Mouse (Mus musculus) CH12.LX (cell line): ENCODE data around the gene Pik3r6.

ENCODE experiments used
- CTCF ChIP-seq, 2 experiments: IDR thresholded peaks in 1 of 2; conservative IDR thresholded peaks in 1 of 2; 2 replicates each; pipeline ENCODE4 v1.5.1; 2011 to 2012; ENCODE audit warnings: low read depth in 2 of 2, low read length in 2 of 2, improper control_type of control experiment in 1 of 2, inconsistent platforms in 1 of 2, mild to moderate bottlenecking in 1 of 2, moderate library complexity in 1 of 2
- E2F4 ChIP-seq: IDR thresholded peaks from 2 replicates; pipeline ENCODE4 v1.6.1; 2011; ENCODE audit warnings: low read depth, low read length, improper control_type of control experiment; ENCODE audit not compliant: insufficient replicate concordance
- JUND ChIP-seq: conservative IDR thresholded peaks from 2 replicates; pipeline ENCODE4 v1.6.1; 2011; ENCODE audit warnings: low read depth, low read length, improper control_type of control experiment
- NELFE ChIP-seq: IDR thresholded peaks from 2 replicates; pipeline ENCODE4 v1.6.1; 2011; ENCODE audit warnings: low read depth, low read length, improper control_type of control experiment

DNA sequence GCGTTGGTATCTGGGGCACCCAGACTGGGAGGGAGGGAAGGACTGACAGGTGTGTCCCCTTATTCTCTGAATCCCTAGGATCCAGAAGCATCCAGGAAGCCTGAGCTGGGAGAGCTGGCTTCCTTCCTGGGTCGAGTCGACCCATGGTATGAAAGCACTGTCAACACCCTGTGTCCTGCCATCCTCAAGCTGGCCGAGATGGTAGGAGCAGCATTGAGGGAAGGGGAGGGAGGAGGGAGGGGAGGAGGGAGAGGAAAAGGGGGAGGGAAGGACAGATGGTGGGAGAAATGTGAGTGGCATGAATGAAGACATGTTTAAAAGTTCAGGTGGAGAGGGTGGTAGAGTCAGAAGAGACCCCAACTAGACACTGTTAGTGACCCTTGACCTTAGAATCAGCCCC, 33.2 kb downstream of the Pik3r6 start:
- TF ChIP-seq CTCF (conservative IDR thresholded peaks at IDR 0.05 in 1 of 2, IDR thresholded peaks at IDR 0.05 in 1 of 2; ENCODE audit: low read depth in 2 of 2, low read length in 2 of 2) (no peak), E2F4 (no peak), NELFE (no peak), JUND (no peak)
